In genomic region chr5:71595321-71595720, GRCm38 (mm10) we compare ENCODE assay signal across 24 mouse cellular contexts. TPM values are rescaled to one million over a fixed set of nuclear protein-coding genes. Genes with fewer than 3 reads are reported as not detected.
"Had no signal": no experiment of that assay in that cellular context is flagged by ENCODE, and none has a peak within 500 bp of the region (broad histone marks: within the 10 kb centered on the region; RNA-seq: fewer than 3 reads in every experiment).

No protein-coding gene starts in this region.

- H3K4me3 ChIP-seq: lung, embryonic 15.5 days; megakaryocyte, embryonic 14.5 days; midbrain, embryonic 13.5 days; midbrain, embryonic 15.5 days; neural tube, embryonic 12.5 days; stomach, embryonic 15.5 days had no signal

- DNase-seq: lung, adult 2 months; lung, postnatal 14 days; lung, postnatal 36 days; right cerebral cortex, postnatal 14 days; thymus, adult 2 months; thymus, postnatal 25 days; thymus, postnatal 4 days had no signal

- H3K4me2 ChIP-seq: lung, embryonic 15.5 days; midbrain, embryonic 11.5 days; midbrain, embryonic 13.5 days; midbrain, embryonic 15.5 days; neural tube, embryonic 12.5 days; stomach, embryonic 15.5 days had no signal

- H3K4me1 ChIP-seq: lung, embryonic 15.5 days; megakaryocyte, embryonic 14.5 days; midbrain, embryonic 13.5 days; midbrain, embryonic 15.5 days; neural tube, embryonic 12.5 days; stomach, embryonic 15.5 days had no signal

- H3K27me3 ChIP-seq: lung, embryonic 15.5 days; megakaryocyte, embryonic 14.5 days; midbrain, embryonic 13.5 days; midbrain, embryonic 15.5 days; neural tube, embryonic 12.5 days; stomach, embryonic 15.5 days had no signal

- ATAC-seq: lung, postnatal 0 days; midbrain, embryonic 13.5 days; midbrain, embryonic 15.5 days had no signal

- H3K9ac ChIP-seq: lung, embryonic 15.5 days; midbrain, embryonic 13.5 days; midbrain, embryonic 15.5 days; neural tube, embryonic 12.5 days; stomach, embryonic 15.5 days had no signal

- H3K27ac ChIP-seq: lung, embryonic 15.5 days; macrophage; midbrain, embryonic 13.5 days; midbrain, embryonic 15.5 days; neural tube, embryonic 12.5 days; stomach, embryonic 15.5 days; stomach, postnatal 0 days had no signal

- H3K36me3 ChIP-seq: lung, embryonic 15.5 days; midbrain, embryonic 13.5 days; midbrain, embryonic 15.5 days; neural tube, embryonic 12.5 days; stomach, embryonic 15.5 days had no signal

- H3K9me3 ChIP-seq: lung, embryonic 15.5 days; midbrain, embryonic 13.5 days; midbrain, embryonic 15.5 days; neural tube, embryonic 12.5 days; stomach, embryonic 15.5 days had no signal

RNA-seq across cellular contexts. Expression of gene Cox7b2, which starts 47.3 kb away (rescaled TPM):
- total RNA-seq: megakaryocyte progenitor cell, adult 5-6 weeks; midbrain, postnatal 0 days; monocyte, adult 5-6 weeks; neutrophil, adult 5-6 weeks had no signal
- polyA plus RNA-seq: lung, adult 2 months; macrophage; neural tube, embryonic 12.5 days; neural tube, embryonic 14.5 days; spleen, adult 2 months; stomach, embryonic 15.5 days; thymus, adult 2 months; urinary bladder, adult 2 months had no signal
